Mouse (Mus musculus) heart, adult 2 months (tissue): Measurements from ENCODE around the gene Adcy7. TPM values are rescaled to one million over a fixed set of nuclear protein-coding genes. Genes with fewer than 3 reads are reported as not detected.

Experiments
- DNase-seq, 2 experiments: peaks; one replicate each; pipeline ENCODE4 v3.0.0; 2021
- H3K27ac ChIP-seq: fragments of 200-600 bp; 2 replicates; pipeline ENCODE4 v1.8.1; 2022
- H3K27me3 ChIP-seq: fragments of 200-500 bp; 2 replicates; pipeline ENCODE4 v1.6.1; 2012; ENCODE audit warnings: mild to moderate bottlenecking, low read length, inconsistent platforms, mixed read lengths; ENCODE audit not compliant: control insufficient read depth, insufficient read depth
- H3K36me3 ChIP-seq: fragments of 200-500 bp; 2 replicates; pipeline ENCODE4 v1.6.1; 2012; ENCODE audit warnings: low read length, inconsistent platforms; ENCODE audit not compliant: control insufficient read depth, insufficient read depth
- H3K4me1 ChIP-seq: fragments of 200-500 bp; 2 replicates; pipeline ENCODE4 v1.6.1; 2011; ENCODE audit warnings: low read length; ENCODE audit not compliant: control insufficient read depth, insufficient read depth
- H3K4me3 ChIP-seq: fragments of 200-600 bp; 2 replicates; pipeline ENCODE4 v1.8.1; 2022
- H3K79me2 ChIP-seq: fragments of 200-500 bp; replicated peaks from 2 replicates; pipeline ENCODE4 v1.6.1; 2012; ENCODE audit warnings: mild to moderate bottlenecking, inconsistent platforms, low read length, moderate library complexity, mixed read lengths; ENCODE audit not compliant: control insufficient read depth, insufficient read depth
- H3K9ac ChIP-seq: fragments of 200-500 bp; 2 replicates; pipeline ENCODE4 v1.6.1; 2012; ENCODE audit warnings: low read depth, mild to moderate bottlenecking, control low read depth, inconsistent platforms, low read length, mixed read lengths
- CTCF ChIP-seq: fragments of 200-600 bp; IDR thresholded peaks from 2 replicates; pipeline ENCODE4 v1.8.1; 2022; ENCODE audit warnings: antibody characterized with exemption, mild to moderate bottlenecking, moderate library complexity
- EP300 ChIP-seq: fragments of 200-500 bp; IDR thresholded peaks from 2 replicates; pipeline ENCODE4 v1.6.1; 2011; ENCODE audit warnings: low read depth, low read length, control low read depth; ENCODE audit not compliant: insufficient read depth
- POLR2A ChIP-seq: fragments of 200-500 bp; IDR thresholded peaks from 2 replicates; pipeline ENCODE4 v1.6.1; 2011; ENCODE audit warnings: mild to moderate bottlenecking, low read depth, low read length, control low read depth; ENCODE audit not compliant: insufficient read depth
- WGBS: fragments of 180-500 bp; shearing (Covaris S2); methylation state at CpG from one replicate; pipeline ENCODE4 v1.1.7; 2018; 5-methylcytosine and 5-hydroxymethylcytosine counted together
- intact Hi-C: fragments of 180-260 bp; cut with DNase I; formaldehyde crosslinking; loops from one replicate; pipeline ENCODE4 v1.15.1; 2025
- polyA plus RNA-seq: library from polyadenylated mRNA; depleted of rRNA; stranded (reverse); fragments of >200 nt; gene quantifications from 2 replicates; pipeline ENCODE4 v1.2.3, GENCODE M21; 2012
- total RNA-seq, 2 experiments: library from RNA; stranded (reverse); gene quantifications; 2 replicates each; pipeline ENCODE4 v1.2.3; 2021

Gene Adcy7
- total and polyA plus RNA-seq, 3 experiments, result 5.9 to 10.5 (median 7.6) TPM

GRCm38 (mm10) chr8:88301589-88302437, 29.6 kb downstream of the Adcy7 start:
- H3K9ac ChIP-seq, result no peak overlapping the region
- no peaks in the 10 kb centered on the region for H3K36me3 ChIP-seq
- no peak for TF ChIP-seq EP300
- TF ChIP-seq POLR2A, result no peak
- no peak for TF ChIP-seq CTCF
- WGBS, result 72% methylated on average over 15 of the region's 15 CpGs
- no peaks in the 10 kb centered on the region for H3K27me3 ChIP-seq
- H3K4me3 ChIP-seq, result no peak overlapping the region
- no peak for DNase-seq
- H3K4me1 ChIP-seq, result peaks cover 3% of the 10 kb centered on the region; the same call in 1 of the 2 replicates
- no peak overlapping the region for H3K27ac ChIP-seq
- intact Hi-C loops, result no loop called here
- H3K79me2 ChIP-seq, result no peaks in the 10 kb centered on the region

DNA sequence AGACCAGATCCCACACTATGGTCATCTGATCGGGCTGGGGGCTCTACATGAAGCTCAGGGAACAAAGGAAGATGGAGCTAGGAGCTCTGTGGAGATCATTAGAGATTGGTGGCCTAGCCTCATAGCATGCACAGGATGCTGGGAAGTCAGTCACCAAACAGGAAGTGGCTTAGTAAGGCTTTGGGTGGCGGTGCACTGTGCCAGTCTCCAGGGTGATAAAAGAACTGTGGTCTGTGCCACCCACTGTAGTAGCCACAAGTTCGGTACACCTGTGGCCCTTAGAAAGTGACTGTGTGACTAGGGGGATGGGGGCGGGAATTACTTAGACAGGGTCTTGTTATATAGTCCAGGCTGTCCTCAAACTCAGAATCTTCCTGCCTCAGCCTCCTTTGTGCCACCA, 33.6 kb downstream of the Adcy7 start:
- Histone ChIP-seq H3K4me1 (peaks cover 1% of the 10 kb centered on the region; the same call in 1 of the 2 replicates), H3K4me3 (no peak overlapping the region), H3K79me2 (no peaks in the 10 kb centered on the region), H3K36me3 (no peaks in the 10 kb centered on the region), H3K9ac (no peak overlapping the region), H3K27me3 (no peaks in the 10 kb centered on the region), H3K27ac (no peak overlapping the region)
- TF ChIP-seq CTCF (no peak), POLR2A (no peak), EP300 (no peak)
- DNase-seq, result no peak
- intact Hi-C loops, result loop anchor here (5.0 kb wide), 1 partner anchor 34 kb away; the partner anchor contains the start of gene Adcy7
- WGBS, result 82% methylated on average over 4 of the region's 4 CpGs

GRCm38 (mm10) chr8:88306511-88306910, 34.3 kb downstream of the Adcy7 start:
- no peak for TF ChIP-seq POLR2A
- TF ChIP-seq CTCF, result peak; percentile 63
- Histone ChIP-seq H3K9ac (no peak overlapping the region), H3K36me3 (no peaks in the 10 kb centered on the region), H3K79me2 (no peaks in the 10 kb centered on the region), H3K27ac (no peak overlapping the region), H3K4me3 (no peak overlapping the region), H3K27me3 (no peaks in the 10 kb centered on the region), H3K4me1 (0 out of 2 replicates have a peak, but pooled peaks cover 1% of the 10 kb centered on the region)
- no peak for DNase-seq
- intact Hi-C loops, result loop anchor here (5.0 kb wide), 1 partner anchor 34 kb away; the partner anchor contains the start of gene Adcy7
- 64% methylated on average over 14 of the region's 14 CpGs for WGBS

DNA sequence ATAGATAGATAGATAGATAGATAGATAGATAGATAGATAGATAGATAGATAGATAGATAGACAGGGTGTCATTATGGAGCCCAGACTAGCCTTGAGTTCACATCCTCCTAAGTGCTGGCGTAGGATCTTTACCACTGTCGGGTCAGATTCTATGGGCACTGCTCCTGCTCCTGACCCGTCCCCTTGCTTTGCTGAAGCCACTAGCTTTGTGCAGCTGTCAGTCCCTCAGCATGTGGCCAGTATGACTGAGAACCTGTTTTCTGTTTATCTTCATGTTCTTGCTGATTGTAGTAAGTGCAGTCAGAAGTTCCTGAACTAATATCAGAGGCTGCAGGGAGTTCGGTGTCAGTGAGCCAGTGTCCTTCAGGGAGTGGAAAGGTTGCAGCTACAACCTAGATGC, 35.5 kb downstream of the Adcy7 start:
- H3K9ac ChIP-seq, result no peak overlapping the region
- H3K4me3 ChIP-seq, result no peak overlapping the region
- WGBS, result 78% methylated on average over 4 of the region's 4 CpGs
- peaks cover under 1% of the 10 kb centered on the region for H3K4me1 ChIP-seq
- H3K27ac ChIP-seq, result no peak overlapping the region
- no peaks in the 10 kb centered on the region for H3K79me2 ChIP-seq
- DNase-seq, result no peak
- H3K36me3 ChIP-seq, result no peaks in the 10 kb centered on the region
- no peaks in the 10 kb centered on the region for H3K27me3 ChIP-seq
- TF ChIP-seq POLR2A, result no peak
- TF ChIP-seq EP300, result no peak
- TF ChIP-seq CTCF, result no peak
- intact Hi-C loops, result loop anchor here (5.0 kb wide), 1 partner anchor 35 kb away; the partner anchor contains the start of gene Adcy7

GRCm38 (mm10) chr8:88309274-88309873, 37.2 kb downstream of the Adcy7 start:
- Histone ChIP-seq H3K79me2 (no peaks in the 10 kb centered on the region), H3K4me1 (peaks cover 2% of the 10 kb centered on the region), H3K36me3 (no peaks in the 10 kb centered on the region), H3K27me3 (no peaks in the 10 kb centered on the region), H3K9ac (no peak overlapping the region), H3K4me3 (no peak overlapping the region), H3K27ac (no peak overlapping the region)
- no peak for TF ChIP-seq POLR2A
- no peak for TF ChIP-seq CTCF
- TF ChIP-seq EP300, result no peak
- no peak for DNase-seq
- 56% methylated on average over 10 of the region's 10 CpGs for WGBS
- intact Hi-C loops, result loop anchor here (5.0 kb wide), 1 partner anchor 37 kb away; the partner anchor contains the start of gene Adcy7

DNA sequence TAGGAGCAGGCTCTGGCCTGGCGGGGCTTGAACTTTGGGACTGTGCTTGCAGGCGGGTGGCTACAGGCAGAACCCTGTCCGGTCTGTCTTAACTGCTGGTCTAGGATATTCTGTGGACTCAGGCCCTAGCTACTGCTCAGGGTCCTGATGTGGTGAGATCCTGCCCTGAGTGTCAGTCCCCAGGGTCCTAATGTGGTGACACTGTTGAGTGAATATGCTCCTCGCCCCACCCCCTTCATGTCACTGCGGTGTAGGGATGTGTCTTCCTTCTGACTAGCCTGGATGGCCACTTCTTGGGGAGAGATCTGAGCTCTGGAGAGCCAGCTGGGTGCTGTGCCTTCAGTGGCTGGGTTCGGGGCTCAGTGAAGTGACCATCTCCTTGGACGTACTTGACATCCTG, 37.7 kb downstream of the Adcy7 start:
- intact Hi-C loops, result loop anchor here (5.0 kb wide), 1 partner anchor 38 kb away; the partner anchor contains the start of gene Adcy7
- TF ChIP-seq EP300 (no peak), CTCF (no peak), POLR2A (no peak)

More for the DNA sequence above, 37.7 kb downstream of the Adcy7 start:
- Histone ChIP-seq H3K27ac (no peak overlapping the region), H3K27me3 (no peaks in the 10 kb centered on the region), H3K79me2 (no peaks in the 10 kb centered on the region), H3K4me3 (no peak overlapping the region), H3K9ac (no peak overlapping the region), H3K36me3 (no peaks in the 10 kb centered on the region), H3K4me1 (peaks cover 2% of the 10 kb centered on the region)
- WGBS, result 87% methylated on average over 7 of the region's 7 CpGs
- DNase-seq, result no peak
